Mouse (Mus musculus) v-Abl transformed pro-B cells (cell line): ENCODE data around the gene Vamp2.

Source experiments
- in situ Hi-C, 2 experiments: fragments of 400-800 bp; cut with MboI; formaldehyde crosslinking; loops; one replicate each; pipeline ENCODE4 v1.15.1; 2025; ENCODE audit not compliant: unreplicated experiment in 2 of 2

Vamp2 gene

DNA sequence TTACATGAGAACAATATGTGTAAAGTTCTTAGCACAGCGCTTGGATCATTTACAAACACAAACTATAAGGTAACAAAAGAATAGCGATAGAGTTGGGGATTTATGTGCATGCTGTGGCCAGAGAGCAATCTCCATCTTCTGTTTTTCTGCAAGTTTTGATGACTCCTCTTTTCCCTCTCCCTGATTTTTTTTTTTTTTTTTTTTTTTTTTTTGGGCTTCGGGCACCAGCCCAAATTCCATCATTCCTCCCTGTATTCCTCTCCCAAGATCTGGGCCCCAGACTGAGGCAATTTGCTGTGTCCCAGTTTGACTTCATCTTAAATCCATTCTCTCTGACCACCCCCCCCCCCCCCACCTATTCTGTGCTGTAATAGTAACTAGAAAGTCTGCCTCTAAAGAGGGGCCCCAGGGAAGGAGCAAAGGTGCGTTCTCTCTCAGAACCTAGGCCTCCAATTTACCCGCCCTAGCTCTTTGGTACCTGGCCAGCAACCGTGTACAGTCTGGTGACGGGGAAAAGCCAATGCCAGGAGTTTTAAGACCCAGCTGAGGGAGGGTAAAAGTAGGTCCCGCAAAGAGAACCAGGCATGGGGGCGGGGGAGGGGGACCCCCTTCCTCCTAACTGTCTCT is 8.2 kb downstream of the Vamp2 start:
- in situ Hi-C loops, result no loop called here

DNA sequence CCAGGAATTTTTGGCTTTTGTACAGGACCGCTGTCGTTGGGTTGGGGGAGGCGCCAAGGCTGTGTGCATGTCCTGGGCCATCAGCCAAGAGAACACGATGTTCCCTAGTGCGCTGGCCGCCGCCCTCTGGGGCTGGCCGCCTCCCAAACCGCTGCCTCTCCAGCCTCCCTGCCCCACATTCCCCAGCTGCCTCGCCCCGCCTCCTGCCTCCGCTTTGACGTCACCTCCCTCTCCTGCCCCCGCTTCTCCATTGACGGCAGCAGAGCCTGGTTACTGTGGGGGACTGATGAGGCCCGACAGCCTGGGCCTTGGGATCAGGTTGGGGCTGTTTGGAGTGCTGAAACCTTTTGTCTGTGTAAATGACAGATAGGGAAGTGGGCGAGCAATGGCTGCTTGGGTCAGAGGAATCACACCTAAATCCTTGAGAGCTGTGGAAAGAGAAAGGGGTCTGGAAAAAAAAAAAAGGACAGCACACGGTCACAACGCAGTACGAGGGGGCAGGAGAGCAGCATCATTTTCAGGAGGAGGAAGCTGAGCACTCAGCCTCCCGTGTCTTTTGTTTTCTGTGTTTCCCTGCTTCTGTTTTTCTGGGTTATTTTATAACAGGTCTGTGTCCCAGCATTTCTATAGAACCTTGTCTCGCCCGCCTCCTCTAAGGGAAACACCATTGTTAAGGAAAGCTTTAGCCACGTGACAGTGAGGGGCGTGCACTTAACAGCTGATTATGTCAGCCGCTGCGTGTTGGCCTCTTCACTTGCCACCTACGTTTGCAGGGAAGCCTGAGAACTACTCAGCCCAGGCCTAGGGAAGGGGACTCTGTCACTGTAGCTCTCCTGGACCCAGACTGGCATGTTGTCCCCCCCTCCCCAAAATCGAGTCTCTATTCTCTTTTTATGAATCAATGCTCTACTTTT is 9.0 kb downstream of the Vamp2 start:
- in situ Hi-C loops, result no loop called here

DNA sequence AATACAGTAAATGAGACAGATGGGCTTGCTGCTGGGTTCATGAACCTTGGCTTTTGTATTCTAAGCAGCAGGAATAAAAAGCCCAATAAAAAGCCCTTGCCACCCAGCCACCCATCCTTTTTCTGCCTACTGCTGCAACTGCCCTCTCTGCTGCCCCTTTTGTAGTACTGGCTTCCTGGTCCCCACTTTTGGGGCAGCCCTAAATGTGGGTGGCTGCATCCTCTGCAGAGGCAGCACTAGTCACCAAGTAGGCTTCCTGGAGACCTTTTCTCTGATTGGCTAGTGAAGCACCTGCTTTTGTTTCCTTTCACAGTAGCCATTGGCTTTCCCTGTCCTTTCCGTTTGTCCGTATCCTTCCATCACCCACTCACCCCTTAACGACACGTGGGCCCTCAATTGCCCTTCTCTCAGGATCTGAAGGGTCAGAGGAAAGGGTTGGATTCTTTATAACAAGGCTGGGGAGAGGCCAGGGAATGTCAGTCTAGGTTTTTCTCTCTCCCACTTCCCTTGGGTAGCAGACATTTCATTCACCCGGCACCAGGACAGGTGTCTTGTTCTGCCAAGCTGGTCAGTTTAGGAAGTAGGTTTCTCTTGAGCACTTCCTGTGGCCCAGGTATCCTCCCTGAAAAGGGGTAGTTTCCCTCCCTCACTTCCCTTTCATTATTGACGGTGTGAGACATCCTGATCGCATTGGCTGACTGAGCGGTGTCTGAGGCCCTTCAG is 9.9 kb downstream of the Vamp2 start:
- in situ Hi-C loops, result no loop called here

DNA sequence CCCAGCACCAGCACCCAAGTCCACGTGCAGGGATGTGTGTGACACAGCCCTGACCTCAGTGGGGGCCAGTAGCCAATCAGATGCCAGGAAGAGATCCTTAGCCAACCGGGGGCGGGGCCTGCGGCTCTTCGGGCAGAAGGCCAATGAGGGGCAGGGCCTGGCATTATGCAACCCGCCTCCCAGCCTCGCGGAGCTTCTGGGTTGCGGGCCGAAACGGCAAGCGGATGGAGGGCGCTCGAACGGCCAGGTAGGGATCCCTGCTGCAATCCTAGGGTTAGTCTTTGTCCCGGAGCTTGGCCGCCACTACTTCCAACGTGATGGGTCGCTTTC is 10.4 kb downstream of the Vamp2 start:
- in situ Hi-C loops, result no loop called here

DNA sequence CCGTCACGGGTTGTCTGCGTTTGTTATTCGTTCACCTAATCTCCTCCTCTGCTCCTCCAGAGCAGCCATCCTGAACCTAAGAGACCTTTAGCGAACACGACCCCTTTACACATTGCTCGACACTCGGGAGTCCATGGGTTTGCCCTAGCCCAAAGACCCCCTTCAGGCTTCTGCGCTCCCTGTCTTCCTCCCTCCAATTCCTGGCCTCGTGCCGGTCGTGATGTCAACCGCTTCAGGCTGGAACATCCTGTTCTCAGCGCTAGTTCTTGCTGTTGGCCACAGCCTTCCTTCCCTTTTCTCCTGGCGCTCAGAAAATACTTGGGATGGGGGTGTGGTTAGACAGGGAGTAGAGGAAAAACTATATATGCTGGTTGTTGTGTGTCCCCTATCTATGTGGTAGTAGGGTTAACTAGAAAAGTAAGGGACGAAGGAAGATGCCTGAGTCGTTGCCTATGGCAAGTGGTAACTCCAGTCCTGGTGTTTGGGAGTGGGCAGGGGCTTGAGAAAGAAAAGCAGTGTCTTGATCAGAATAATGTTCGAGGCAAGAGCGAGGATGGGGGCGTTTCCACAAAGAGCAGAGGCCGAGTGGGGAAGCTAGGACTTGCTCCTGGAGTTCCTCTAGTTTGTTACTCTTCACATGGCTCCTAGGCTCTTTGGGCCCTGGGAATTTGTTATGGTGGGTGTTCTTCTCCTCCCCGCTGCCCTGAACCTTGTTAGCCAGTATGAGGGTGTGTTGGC is 11.1 kb downstream of the Vamp2 start:
- in situ Hi-C loops, result no loop called here

DNA sequence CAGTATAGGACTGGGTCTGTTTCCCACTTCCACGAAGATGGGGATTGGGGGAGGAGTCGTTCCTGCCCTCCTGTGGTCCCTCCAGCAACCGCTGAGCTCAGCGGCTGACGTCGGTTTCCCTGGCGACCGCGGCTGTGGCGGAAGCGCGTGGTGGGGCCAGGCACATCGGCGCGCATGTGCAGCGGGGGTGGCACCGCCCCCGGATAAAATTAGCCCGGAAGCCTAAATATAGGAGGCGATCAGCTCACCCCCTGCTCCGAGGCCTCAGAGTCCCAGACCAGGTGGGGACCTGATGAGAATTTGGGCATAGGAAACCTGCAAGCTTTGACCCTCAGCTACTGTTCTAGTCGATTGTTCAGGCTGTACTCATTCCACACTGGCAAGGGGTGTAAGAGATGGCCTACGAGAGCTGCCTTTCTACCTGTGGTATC is 11.6 kb downstream of the Vamp2 start:
- in situ Hi-C loops, result no loop called here

DNA sequence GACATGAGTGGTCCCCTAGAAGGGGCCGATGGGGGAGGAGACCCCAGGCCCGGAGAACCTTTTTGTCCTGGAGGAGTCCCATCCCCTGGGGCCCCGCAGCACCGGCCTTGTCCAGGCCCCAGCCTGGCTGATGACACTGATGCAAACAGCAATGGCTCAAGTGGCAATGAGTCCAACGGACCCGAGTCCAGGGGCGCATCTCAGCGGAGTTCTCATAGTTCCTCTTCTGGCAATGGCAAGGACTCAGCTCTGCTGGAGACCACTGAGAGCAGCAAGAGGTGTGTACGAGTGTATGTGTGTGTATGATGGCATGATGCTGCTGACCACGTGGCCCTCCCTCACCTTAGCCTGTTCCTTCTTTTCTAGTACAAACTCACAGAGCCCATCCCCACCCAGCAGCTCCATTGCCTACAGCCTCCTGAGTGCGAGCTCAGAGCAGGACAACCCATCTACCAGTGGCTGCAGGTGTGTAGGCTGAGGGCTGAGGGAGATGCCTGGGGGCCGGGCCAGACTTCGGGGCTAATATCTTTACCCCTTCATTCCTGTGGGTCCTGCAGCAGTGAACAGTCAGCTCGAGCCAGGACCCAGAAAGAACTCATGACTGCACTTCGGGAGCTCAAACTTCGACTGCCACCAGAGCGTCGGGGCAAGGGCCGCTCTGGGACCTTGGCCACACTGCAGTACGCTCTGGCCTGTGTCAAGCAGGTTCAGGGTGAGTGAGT is 12.5 kb downstream of the Vamp2 start:
- in situ Hi-C loops, result no loop called here

DNA sequence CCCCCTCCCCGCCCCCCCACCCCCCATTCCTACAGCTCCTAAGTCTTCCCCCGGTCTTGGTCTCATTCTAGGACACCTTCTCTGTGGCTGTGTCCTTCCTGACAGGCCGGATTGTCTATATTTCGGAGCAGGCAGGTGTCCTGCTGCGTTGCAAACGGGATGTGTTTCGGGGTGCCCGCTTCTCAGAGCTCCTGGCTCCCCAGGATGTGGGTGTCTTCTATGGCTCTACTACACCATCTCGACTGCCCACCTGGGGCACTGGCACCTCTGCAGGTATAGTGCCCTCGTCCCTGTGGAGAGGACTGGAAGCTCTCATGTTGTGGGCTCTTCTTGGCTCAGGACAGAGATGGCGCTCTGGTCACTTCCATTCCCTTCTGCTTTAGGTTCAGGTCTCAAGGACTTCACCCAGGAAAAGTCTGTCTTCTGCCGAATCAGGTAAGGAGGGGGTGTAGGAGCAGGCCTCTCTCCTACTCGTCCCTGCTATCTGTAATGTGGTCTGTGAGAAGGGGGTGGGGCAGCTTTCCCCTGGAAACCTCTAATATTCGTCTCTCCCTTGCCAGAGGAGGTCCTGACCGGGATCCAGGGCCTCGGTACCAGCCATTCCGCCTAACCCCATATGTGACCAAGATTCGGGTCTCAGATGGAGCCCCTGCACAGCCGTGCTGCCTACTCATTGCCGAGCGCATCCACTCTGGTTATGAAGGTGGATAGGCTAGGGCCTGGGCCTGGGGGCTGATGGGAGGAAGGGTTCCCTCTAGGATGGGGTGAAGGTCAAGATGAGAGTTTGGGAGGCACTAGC is 13.5 kb downstream of the Vamp2 start:
- in situ Hi-C loops, result no loop called here

DNA sequence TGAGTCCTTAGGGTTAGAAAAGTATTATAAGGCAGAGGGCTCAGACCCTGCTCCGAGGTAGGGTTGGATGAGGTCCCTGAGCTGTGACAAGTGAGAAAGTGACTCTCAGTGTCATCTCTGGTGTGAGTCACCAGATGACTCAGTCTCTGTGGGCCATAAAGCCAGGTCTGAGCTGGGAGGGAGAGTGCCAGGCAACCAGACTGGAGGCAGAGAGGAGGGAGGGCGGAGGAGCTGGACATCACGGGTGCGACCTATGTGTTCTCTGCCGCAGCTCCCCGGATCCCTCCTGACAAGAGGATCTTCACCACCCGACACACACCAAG is 14.1 kb downstream of the Vamp2 start:
- in situ Hi-C loops, result no loop called here

DNA sequence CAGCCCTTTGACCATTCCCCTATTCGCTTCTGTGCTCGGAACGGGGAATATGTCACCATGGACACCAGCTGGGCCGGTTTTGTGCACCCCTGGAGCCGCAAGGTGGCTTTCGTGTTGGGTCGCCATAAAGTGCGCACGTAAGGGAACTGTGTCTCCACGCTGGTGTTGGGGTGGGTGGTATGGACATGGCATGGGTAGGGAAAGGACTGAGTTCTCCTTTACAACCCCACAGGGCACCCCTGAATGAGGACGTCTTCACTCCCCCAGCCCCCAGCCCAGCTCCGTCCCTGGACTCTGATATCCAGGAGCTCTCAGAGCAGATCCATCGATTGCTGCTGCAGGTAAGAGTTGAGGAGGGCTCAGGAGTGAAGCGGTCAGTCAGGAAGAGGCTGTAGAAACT is 14.8 kb downstream of the Vamp2 start:
- in situ Hi-C loops, result no loop called here

DNA sequence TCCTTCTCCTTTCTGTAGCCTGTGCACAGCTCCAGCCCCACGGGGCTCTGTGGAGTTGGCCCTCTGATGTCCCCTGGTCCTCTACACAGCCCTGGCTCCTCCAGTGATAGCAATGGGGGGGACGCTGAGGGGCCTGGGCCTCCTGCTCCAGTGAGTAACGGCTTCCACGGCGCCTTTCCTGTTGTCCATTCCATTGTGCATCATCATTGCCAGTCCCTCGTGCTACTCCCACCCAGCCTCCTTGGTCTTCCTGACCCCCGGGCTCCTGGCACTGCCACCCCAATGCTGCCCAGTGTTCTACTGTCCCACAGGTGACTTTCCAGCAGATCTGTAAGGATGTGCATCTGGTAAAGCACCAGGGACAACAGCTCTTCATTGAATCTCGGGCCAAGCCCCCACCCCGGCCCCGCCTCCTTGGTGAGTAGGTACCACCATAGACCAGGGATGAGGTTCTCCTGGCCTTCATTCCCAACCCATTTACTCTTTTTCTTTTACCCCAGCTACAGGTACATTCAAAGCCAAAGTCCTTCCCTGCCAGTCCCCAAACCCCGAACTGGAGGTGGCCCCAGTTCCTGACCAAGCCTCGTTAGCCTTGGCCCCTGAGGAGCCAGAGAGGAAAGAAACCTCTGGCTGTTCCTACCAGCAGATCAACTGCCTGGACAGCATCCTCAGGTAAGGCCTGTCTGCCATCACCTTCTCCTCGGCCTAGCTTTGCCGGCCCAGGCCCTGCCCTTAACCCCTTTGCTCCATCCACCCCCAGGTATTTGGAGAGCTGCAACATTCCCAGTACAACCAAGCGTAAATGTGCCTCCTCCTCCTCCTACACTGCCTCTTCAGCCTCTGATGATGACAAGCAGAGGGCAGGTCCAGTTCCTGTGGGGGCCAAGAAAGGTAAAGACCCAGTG is 15.5 kb downstream of the Vamp2 start:
- in situ Hi-C loops, result no loop called here

DNA sequence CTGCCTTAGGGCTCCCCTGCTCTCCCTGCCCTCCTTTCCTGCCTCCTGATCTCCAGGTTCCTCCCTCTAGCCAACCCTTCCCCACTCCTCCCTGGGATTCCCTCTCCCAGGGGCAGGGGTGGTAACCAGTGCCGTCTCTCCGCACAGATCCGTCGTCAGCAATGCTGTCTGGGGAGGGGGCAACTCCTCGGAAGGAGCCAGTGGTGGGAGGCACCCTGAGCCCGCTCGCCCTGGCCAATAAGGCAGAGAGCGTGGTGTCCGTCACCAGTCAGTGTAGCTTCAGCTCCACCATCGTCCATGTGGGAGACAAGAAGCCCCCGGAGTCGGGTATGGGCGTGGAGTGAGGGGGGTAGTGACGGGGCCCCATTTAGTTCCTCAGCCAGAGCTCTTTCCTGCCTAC is 16.2 kb downstream of the Vamp2 start:
- in situ Hi-C loops, result no loop called here

DNA sequence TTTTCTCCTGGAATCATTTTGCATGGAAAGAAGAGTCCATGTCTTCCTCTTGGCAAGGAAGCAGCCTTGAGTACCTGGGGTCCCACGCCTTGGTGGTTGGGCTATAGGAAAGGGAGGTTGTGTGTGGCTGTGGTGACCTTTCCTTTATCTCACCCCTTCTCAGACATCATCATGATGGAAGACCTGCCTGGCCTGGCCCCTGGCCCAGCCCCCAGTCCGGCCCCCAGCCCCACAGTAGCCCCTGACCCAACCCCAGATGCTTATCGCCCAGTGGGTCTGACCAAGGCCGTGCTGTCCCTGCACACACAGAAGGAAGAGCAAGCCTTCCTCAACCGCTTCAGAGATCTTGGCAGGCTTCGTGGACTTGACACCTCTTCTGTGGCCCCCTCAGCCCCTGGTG is 16.9 kb downstream of the Vamp2 start:
- in situ Hi-C loops, result no loop called here

DNA sequence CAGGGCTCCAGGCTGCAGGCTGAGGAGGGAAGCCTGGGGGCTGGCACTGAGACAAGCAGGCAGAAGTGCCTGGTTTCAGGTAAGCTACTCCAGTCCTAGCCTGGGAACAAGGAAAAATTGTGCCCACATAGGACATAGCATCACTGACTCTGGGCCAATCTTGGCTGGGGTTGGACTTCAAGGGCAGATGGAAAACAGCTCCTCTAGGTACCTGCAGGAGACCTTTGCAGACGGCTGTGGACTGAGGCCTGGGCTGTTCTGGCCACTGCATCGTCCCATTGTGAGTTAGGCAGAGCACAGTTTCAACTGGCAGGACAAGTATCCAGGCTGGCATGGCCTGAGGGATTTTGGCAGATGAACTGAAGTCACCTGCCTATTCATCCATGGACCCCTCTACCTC is 17.5 kb downstream of the Vamp2 start:
- in situ Hi-C loops, result no loop called here

DNA sequence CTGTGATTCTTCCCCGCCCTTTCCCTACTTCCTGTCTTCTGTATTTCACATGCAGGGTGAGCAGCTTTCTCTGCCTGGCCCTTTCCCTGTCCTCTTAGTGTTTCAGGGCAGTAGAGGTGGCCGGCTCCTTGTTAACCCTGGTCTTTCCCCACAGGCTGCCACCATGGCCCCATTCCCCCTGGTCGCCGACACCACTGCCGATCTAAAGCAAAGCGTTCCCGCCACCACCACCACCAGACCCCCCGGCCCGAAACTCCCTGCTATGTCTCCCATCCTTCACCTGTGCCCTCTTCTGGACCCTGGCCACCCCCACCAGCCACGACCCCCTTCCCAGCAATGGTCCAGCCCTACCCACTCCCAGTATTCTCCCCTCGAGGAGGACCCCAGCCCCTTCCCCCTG is 18.0 kb downstream of the Vamp2 start:
- in situ Hi-C loops, result no loop called here

DNA sequence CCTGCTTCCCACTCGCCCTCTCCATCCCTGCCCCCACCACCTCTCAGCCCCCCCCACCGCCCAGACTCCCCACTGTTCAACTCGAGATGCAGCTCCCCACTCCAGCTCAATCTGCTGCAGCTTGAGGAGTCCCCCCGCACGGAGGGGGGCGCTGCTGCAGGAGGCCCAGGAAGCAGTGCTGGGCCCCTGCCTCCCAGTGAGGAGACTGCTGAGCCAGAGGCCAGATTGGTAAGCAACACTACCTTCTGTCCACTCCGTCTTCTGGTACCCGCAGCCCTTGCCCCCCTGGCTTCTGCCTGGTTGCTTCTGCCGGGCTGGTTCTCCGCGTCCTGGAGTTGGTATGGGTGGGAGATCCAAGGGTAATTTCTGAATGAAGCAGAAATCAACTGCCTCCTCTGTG is 18.6 kb downstream of the Vamp2 start:
- in situ Hi-C loops, result no loop called here

DNA sequence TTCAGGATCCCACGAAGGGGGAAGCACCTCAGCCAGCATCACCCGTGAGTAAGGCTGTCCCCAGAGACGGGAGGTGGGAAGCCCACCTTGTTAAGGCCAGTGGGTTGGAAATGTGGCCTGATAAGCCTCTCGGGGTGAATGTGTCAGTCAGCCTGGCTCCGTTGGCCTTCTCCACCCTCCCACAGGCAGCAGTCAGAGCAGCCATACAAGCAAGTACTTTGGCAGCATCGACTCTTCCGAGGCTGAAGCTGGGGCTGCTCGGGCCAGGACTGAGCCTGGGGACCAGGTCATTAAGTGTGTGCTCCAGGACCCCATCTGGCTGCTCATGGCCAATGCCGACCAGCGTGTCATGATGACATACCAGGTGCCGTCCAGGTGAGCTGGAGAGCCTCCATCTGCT is 19.4 kb downstream of the Vamp2 start:
- in situ Hi-C loops, result no loop called here

DNA sequence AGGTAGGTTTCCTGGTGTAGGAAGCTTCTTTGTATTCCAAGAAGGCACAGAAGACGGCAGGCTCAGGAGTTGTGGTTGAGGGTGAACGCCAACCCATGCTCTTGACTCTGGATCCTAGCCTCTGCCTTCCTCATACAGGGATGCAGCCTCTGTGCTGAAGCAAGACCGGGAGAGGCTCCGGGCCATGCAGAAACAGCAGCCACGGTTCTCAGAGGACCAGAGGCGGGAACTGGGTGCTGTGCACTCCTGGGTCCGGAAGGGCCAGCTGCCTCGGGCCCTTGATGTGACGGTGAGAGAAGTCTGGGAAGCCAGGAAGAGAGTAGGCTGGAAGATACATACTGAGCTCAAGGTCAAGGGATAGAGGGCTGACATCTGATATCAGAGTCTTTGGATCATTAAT is 19.9 kb downstream of the Vamp2 start:
- in situ Hi-C loops, result no loop called here
